Mouse (Mus musculus): ENCODE measurements around the gene Ccdc153. TPM values are rescaled to one million over a fixed set of nuclear protein-coding genes. Genes with fewer than 3 reads are reported as not detected.
A peak's percentile ranks its signal among the peaks of the same experiment; 100 is the strongest.

The Ccdc153 gene
- 2.8 and 2.9 TPM in 2 replicates for polyA plus RNA-seq (2015; fragmentation: Nextera tagmentation; extraction: Ambion mirVana)

GRCm38 (mm10) chr9:44240399-44240798, at the start of gene Ccdc153:
TSS of gene Ccdc153 (plus strand) at chr9:44240676.
- Histone ChIP-seq H3K9me3 (no peaks in the 10 kb centered on the region), H3K36me3 (no peaks in the 10 kb centered on the region), H3K4me3 (no peak within 1 kb of the TSS), H3K4me2 (no peak within 1 kb of the TSS), H3K27me3 (0 out of 2 replicates have a peak, but pooled peaks cover 5% of the 10 kb centered on the region), H3K4me1 (no peaks in the 10 kb centered on the region), H3K27ac (no peak within 1 kb of the TSS), H3K9ac (no peak within 1 kb of the TSS)
- WGBS, result 52% methylated on average over 2 of the region's 2 CpGs
- ATAC-seq (ENCODE audit: borderline replicate concordance, extremely low read depth, low FRiP score, low TSS enrichment), result no peak

GRCm38 (mm10) chr9:44191166-44191565, 49.3 kb upstream of the Ccdc153 start:
- Histone ChIP-seq H3K4me3 (no peak overlapping the region), H3K9me3 (no peaks in the 10 kb centered on the region), H3K27ac (no peak overlapping the region), H3K36me3 (no peaks in the 10 kb centered on the region), H3K4me2 (no peak overlapping the region), H3K27me3 (no peaks in the 10 kb centered on the region), H3K9ac (no peak overlapping the region), H3K4me1 (no peaks in the 10 kb centered on the region)
- WGBS, result 67% methylated on average over 3 of the region's 3 CpGs
- no peak for ATAC-seq (ENCODE audit: borderline replicate concordance, extremely low read depth, low FRiP score, low TSS enrichment)

GRCm38 (mm10) chr9:44192312-44192711, 48.2 kb upstream of the Ccdc153 start:
- no peak for ATAC-seq (ENCODE audit: borderline replicate concordance, extremely low read depth, low FRiP score, low TSS enrichment)
- H3K9me3 ChIP-seq, result no peaks in the 10 kb centered on the region

GRCm38 (mm10) chr9:44192794-44193193, 47.7 kb upstream of the Ccdc153 start:
- no peak overlapping the region for H3K9ac ChIP-seq
- H3K27ac ChIP-seq, result no peak overlapping the region
- peaks cover 5% of the 10 kb centered on the region for H3K36me3 ChIP-seq
- no peaks in the 10 kb centered on the region for H3K9me3 ChIP-seq
- WGBS, result 87% methylated on average over 5 of the region's 5 CpGs
- ATAC-seq (ENCODE audit: borderline replicate concordance, extremely low read depth, low FRiP score, low TSS enrichment), result no peak
- no peaks in the 10 kb centered on the region for H3K27me3 ChIP-seq
- H3K4me1 ChIP-seq, result no peaks in the 10 kb centered on the region
- no peak overlapping the region for H3K4me2 ChIP-seq
- no peak overlapping the region for H3K4me3 ChIP-seq

More at GRCm38 (mm10) chr9:44192312-44192711, 48.2 kb upstream of the Ccdc153 start:
- no peaks in the 10 kb centered on the region for H3K4me1 ChIP-seq
- no peak overlapping the region for H3K27ac ChIP-seq
- no peak overlapping the region for H3K4me2 ChIP-seq
- no peak overlapping the region for H3K9ac ChIP-seq
- WGBS, result 83% methylated on average over 3 of the region's 3 CpGs
- H3K27me3 ChIP-seq, result no peaks in the 10 kb centered on the region
- H3K36me3 ChIP-seq, result no peaks in the 10 kb centered on the region
- H3K4me3 ChIP-seq, result no peak overlapping the region

- Histone ChIP-seq H3K9me3 (no peaks in the 10 kb centered on the region), H3K4me3 (no peak overlapping the region), H3K4me2 (no peak overlapping the region), H3K9ac (no peak overlapping the region), H3K27me3 (no peaks in the 10 kb centered on the region), H3K27ac (no peak overlapping the region), H3K4me1 (0 out of 2 replicates have a peak, but pooled peaks cover 3% of the 10 kb centered on the region), H3K36me3 (peaks cover 14% of the 10 kb centered on the region)
- 44% methylated on average over 1 of the region's 1 CpGs for WGBS
- ATAC-seq (ENCODE audit: borderline replicate concordance, extremely low read depth, low FRiP score, low TSS enrichment), result no peak
These were observed 46.5 kb upstream of the Ccdc153 start for GRCm38 (mm10) chr9:44194000-44194399.

GRCm38 (mm10) chr9:44196354-44196753, 44.1 kb upstream of the Ccdc153 start:
- H3K9me3 ChIP-seq, result no peaks in the 10 kb centered on the region
- H3K27me3 ChIP-seq, result no peaks in the 10 kb centered on the region
- 0 out of 2 replicates have a peak, but pooled peaks cover 8% of the 10 kb centered on the region for H3K4me1 ChIP-seq
- peaks cover 19% of the 10 kb centered on the region for H3K36me3 ChIP-seq
- no peak overlapping the region for H3K9ac ChIP-seq
- no peak overlapping the region for H3K4me2 ChIP-seq
- WGBS, result 83% methylated on average over 4 of the region's 4 CpGs
- no peak overlapping the region for H3K4me3 ChIP-seq
- no peak overlapping the region for H3K27ac ChIP-seq
- ATAC-seq (ENCODE audit: borderline replicate concordance, extremely low read depth, low FRiP score, low TSS enrichment), result no peak

- no peaks in the 10 kb centered on the region for H3K9me3 ChIP-seq
- 58% methylated on average over 3 of the region's 3 CpGs for WGBS
- peaks cover 19% of the 10 kb centered on the region for H3K36me3 ChIP-seq
- no peak overlapping the region for H3K4me3 ChIP-seq
- H3K9ac ChIP-seq, result no peak overlapping the region
- peak overlapping the region; percentile 55; the same call in 1 of the 2 replicates for H3K27ac ChIP-seq
- 0 out of 2 replicates have a peak, but pooled peaks cover 8% of the 10 kb centered on the region for H3K4me1 ChIP-seq
- ATAC-seq (ENCODE audit: borderline replicate concordance, extremely low read depth, low FRiP score, low TSS enrichment), result no peak
- no peaks in the 10 kb centered on the region for H3K27me3 ChIP-seq
- no peak overlapping the region for H3K4me2 ChIP-seq
These were observed 41.3 kb upstream of the Ccdc153 start for GRCm38 (mm10) chr9:44199166-44199565.

GRCm38 (mm10) chr9:44199580-44199979, 40.9 kb upstream of the Ccdc153 start:
- peaks cover 19% of the 10 kb centered on the region for H3K36me3 ChIP-seq
- H3K27ac ChIP-seq, result peak overlapping the region; percentile 55; the same call in 1 of the 2 replicates
- H3K4me1 ChIP-seq, result 0 out of 2 replicates have a peak, but pooled peaks cover 8% of the 10 kb centered on the region
- H3K4me3 ChIP-seq, result no peak overlapping the region
- H3K4me2 ChIP-seq, result no peak overlapping the region
- no peaks in the 10 kb centered on the region for H3K27me3 ChIP-seq
- no peak for ATAC-seq (ENCODE audit: borderline replicate concordance, extremely low read depth, low FRiP score, low TSS enrichment)
- no peak overlapping the region for H3K9ac ChIP-seq
- H3K9me3 ChIP-seq, result no peaks in the 10 kb centered on the region

GRCm38 (mm10) chr9:44200458-44200857, 40.0 kb upstream of the Ccdc153 start:
- Histone ChIP-seq H3K27ac (no peak overlapping the region), H3K4me2 (no peak overlapping the region), H3K9me3 (no peaks in the 10 kb centered on the region), H3K27me3 (no peaks in the 10 kb centered on the region), H3K4me3 (no peak overlapping the region), H3K4me1 (0 out of 2 replicates have a peak, but pooled peaks cover 8% of the 10 kb centered on the region), H3K36me3 (peaks cover 19% of the 10 kb centered on the region), H3K9ac (no peak overlapping the region)
- WGBS, result 70% methylated on average over 3 of the region's 3 CpGs
- ATAC-seq (ENCODE audit: borderline replicate concordance, extremely low read depth, low FRiP score, low TSS enrichment), result no peak

GRCm38 (mm10) chr9:44207840-44208239, 32.6 kb upstream of the Ccdc153 start:
- H3K4me3 ChIP-seq, result no peak overlapping the region
- H3K9ac ChIP-seq, result no peak overlapping the region
- WGBS, result 91% methylated on average over 2 of the region's 2 CpGs
- no peak overlapping the region for H3K4me2 ChIP-seq
- H3K27ac ChIP-seq, result no peak overlapping the region
- H3K36me3 ChIP-seq, result peaks cover 4% of the 10 kb centered on the region; the same call in 1 of the 2 replicates
- no peaks in the 10 kb centered on the region for H3K27me3 ChIP-seq
- H3K9me3 ChIP-seq, result no peaks in the 10 kb centered on the region
- no peaks in the 10 kb centered on the region for H3K4me1 ChIP-seq
- ATAC-seq (ENCODE audit: borderline replicate concordance, extremely low read depth, low FRiP score, low TSS enrichment), result no peak

- H3K27ac ChIP-seq, result no peak overlapping the region
- ATAC-seq (ENCODE audit: borderline replicate concordance, extremely low read depth, low FRiP score, low TSS enrichment), result no peak
- no peak overlapping the region for H3K9ac ChIP-seq
- no peaks in the 10 kb centered on the region for H3K27me3 ChIP-seq
- peaks cover 4% of the 10 kb centered on the region; the same call in 1 of the 2 replicates for H3K36me3 ChIP-seq
- WGBS, result 95% methylated on average over 4 of the region's 4 CpGs
- H3K4me3 ChIP-seq, result no peak overlapping the region
- no peaks in the 10 kb centered on the region for H3K9me3 ChIP-seq
- H3K4me1 ChIP-seq, result no peaks in the 10 kb centered on the region
- H3K4me2 ChIP-seq, result no peak overlapping the region
These were observed 31.1 kb upstream of the Ccdc153 start for GRCm38 (mm10) chr9:44209416-44209815.

- ATAC-seq (ENCODE audit: borderline replicate concordance, extremely low read depth, low FRiP score, low TSS enrichment), result no peak
- Histone ChIP-seq H3K4me1 (no peaks in the 10 kb centered on the region), H3K9me3 (no peaks in the 10 kb centered on the region), H3K4me3 (no peak overlapping the region), H3K4me2 (no peak overlapping the region), H3K36me3 (peaks cover 4% of the 10 kb centered on the region; the same call in 1 of the 2 replicates), H3K27me3 (no peaks in the 10 kb centered on the region), H3K9ac (no peak overlapping the region), H3K27ac (no peak overlapping the region)
- 92% methylated on average over 4 of the region's 4 CpGs for WGBS
These were observed 28.1 kb upstream of the Ccdc153 start for GRCm38 (mm10) chr9:44212406-44212805.

- H3K4me1 ChIP-seq, result no peaks in the 10 kb centered on the region
- no peak overlapping the region for H3K27ac ChIP-seq
- no peak overlapping the region for H3K4me2 ChIP-seq
- WGBS, result 94% methylated on average over 14 of the region's 14 CpGs
- no peak for ATAC-seq (ENCODE audit: borderline replicate concordance, extremely low read depth, low FRiP score, low TSS enrichment)
- H3K36me3 ChIP-seq, result peaks cover 4% of the 10 kb centered on the region; the same call in 1 of the 2 replicates
- H3K9ac ChIP-seq, result no peak overlapping the region
- H3K9me3 ChIP-seq, result no peaks in the 10 kb centered on the region
- H3K27me3 ChIP-seq, result no peaks in the 10 kb centered on the region
- H3K4me3 ChIP-seq, result no peak overlapping the region
These were observed 26.9 kb upstream of the Ccdc153 start for GRCm38 (mm10) chr9:44213538-44213937.
